Mouse (Mus musculus): Measurements from ENCODE around the gene Slc46a2. TPM values are rescaled to one million over a fixed set of nuclear protein-coding genes. Genes with fewer than 3 reads are reported as not detected.

The Slc46a2 gene
- polyA plus RNA-seq, 1 experiment from 2014 or later = not detected

GRCm38 (mm10) chr4:59859693-59860425 is 55.0 kb downstream of the Slc46a2 start:
- H3K27ac ChIP-seq = no peak overlapping the region
- H3K36me3 ChIP-seq (ENCODE audit: inconsistent target) = peaks cover 28% of the 10 kb centered on the region
- H3K79me2 ChIP-seq (ENCODE audit: inconsistent target) = peaks cover 93% of the 10 kb centered on the region
- H3K4me3 ChIP-seq (ENCODE audit: inconsistent target) = no peak overlapping the region
- 87% methylated on average over 16 of the region's 16 CpGs for WGBS (ENCODE audit: missing documents)

Other genes starting within 250 kb of the Slc46a2 start
- 18.6 to 31.2 TPM (median 23.3 TPM) in 3 replicates for gene Inip, start 113.5 kb downstream of the Slc46a2 start, polyA plus RNA-seq (2018)
- 19.8 to 27.9 TPM (median 26.4 TPM) in 3 replicates for gene Snx30, start 109.2 kb downstream of the Slc46a2 start, polyA plus RNA-seq (2018)
- not detected in 3 replicates for gene Mup4, start 45.7 kb upstream of the Slc46a2 start, polyA plus RNA-seq (2018)
- not detected in 3 replicates for gene Mup6, start 49.2 kb upstream of the Slc46a2 start, polyA plus RNA-seq (2018)
- not detected in 3 replicates for gene Mup7, start 155.4 kb upstream of the Slc46a2 start, polyA plus RNA-seq (2018)
- not detected in 3 replicates for gene Mup2, start 239.2 kb upstream of the Slc46a2 start, polyA plus RNA-seq (2018)

All from macrophage (primary cell).